Mouse (Mus musculus) testis, adult 2 months (tissue): ENCODE measurements around the gene Hoxd10. TPM values are rescaled to one million over a fixed set of nuclear protein-coding genes. Genes with fewer than 3 reads are reported as not detected.

ENCODE experiments used
- H3K27ac ChIP-seq: fragments of 200-500 bp; 2 replicates; pipeline ENCODE4 v1.5.1; 2012; ENCODE audit warnings: low read depth, low read length; ENCODE audit not compliant: control insufficient read depth, insufficient read depth
- H3K27me3 ChIP-seq: fragments of 200-500 bp; 2 replicates; pipeline ENCODE4 v1.6.1; 2012; ENCODE audit warnings: mild to moderate bottlenecking, low read length, moderate library complexity; ENCODE audit not compliant: control insufficient read depth, insufficient read depth
- H3K36me3 ChIP-seq: fragments of 200-500 bp; 2 replicates; pipeline ENCODE4 v1.6.1; 2012; ENCODE audit warnings: mild to moderate bottlenecking, low read length; ENCODE audit not compliant: control insufficient read depth, insufficient read depth
- H3K4me1 ChIP-seq: fragments of 200-500 bp; 2 replicates; pipeline ENCODE4 v1.6.1; 2012; ENCODE audit warnings: low read length; ENCODE audit not compliant: control insufficient read depth, insufficient read depth
- H3K4me3 ChIP-seq: fragments of 200-500 bp; 2 replicates; pipeline ENCODE4 v1.5.1; 2012; ENCODE audit warnings: low read depth, mild to moderate bottlenecking, low read length, moderate library complexity, mixed read lengths; ENCODE audit not compliant: control insufficient read depth
- CTCF ChIP-seq: fragments of 200-500 bp; IDR thresholded peaks from 2 replicates; pipeline ENCODE4 v1.5.1; 2012; ENCODE audit warnings: low read depth, mild to moderate bottlenecking, inconsistent platforms, low read length, moderate library complexity; ENCODE audit not compliant: control insufficient read depth, insufficient read depth, insufficient replicate concordance
- POLR2A ChIP-seq: fragments of 200-500 bp; IDR thresholded peaks from 2 replicates; pipeline ENCODE4 v1.6.1; 2012; ENCODE audit warnings: low read depth, mild to moderate bottlenecking, inconsistent platforms, low read length, moderate library complexity; ENCODE audit not compliant: control insufficient read depth
- polyA plus RNA-seq: library from polyadenylated mRNA; depleted of rRNA; stranded (reverse); fragments of >200 nt; gene quantifications from 2 replicates; pipeline ENCODE4 v1.2.3, GENCODE M21; 2012

The Hoxd10 gene
- polyA plus RNA-seq, 1 experiment = 0.73 TPM

GRCm38 (mm10) chr2:74731055-74731454, 39.3 kb downstream of the Hoxd10 start:
- Histone ChIP-seq H3K4me1 (no peaks in the 10 kb centered on the region; the same call in 1 of the 2 replicates), H3K36me3 (no peaks in the 10 kb centered on the region), H3K27me3 (peaks cover 8% of the 10 kb centered on the region), H3K27ac (no peak overlapping the region), H3K4me3 (no peak overlapping the region)
- TF ChIP-seq POLR2A (no peak), CTCF (no peak)

- TF ChIP-seq POLR2A = no peak
- no peak for TF ChIP-seq CTCF
- H3K27me3 ChIP-seq = peaks cover 8% of the 10 kb centered on the region
- H3K4me3 ChIP-seq = no peak overlapping the region
- no peak overlapping the region for H3K27ac ChIP-seq
- H3K36me3 ChIP-seq = no peaks in the 10 kb centered on the region
- no peaks in the 10 kb centered on the region; the same call in 1 of the 2 replicates for H3K4me1 ChIP-seq
These were observed 40.2 kb downstream of the Hoxd10 start for GRCm38 (mm10) chr2:74731799-74732512.

- no peaks in the 10 kb centered on the region for H3K36me3 ChIP-seq
- no peak overlapping the region for H3K27ac ChIP-seq
- TF ChIP-seq POLR2A = no peak
- no peak for TF ChIP-seq CTCF
- no peak overlapping the region for H3K4me3 ChIP-seq
- no peaks in the 10 kb centered on the region; the same call in 1 of the 2 replicates for H3K4me1 ChIP-seq
- peaks cover 8% of the 10 kb centered on the region for H3K27me3 ChIP-seq
These were observed 41.0 kb downstream of the Hoxd10 start for GRCm38 (mm10) chr2:74732513-74733316.

DNA sequence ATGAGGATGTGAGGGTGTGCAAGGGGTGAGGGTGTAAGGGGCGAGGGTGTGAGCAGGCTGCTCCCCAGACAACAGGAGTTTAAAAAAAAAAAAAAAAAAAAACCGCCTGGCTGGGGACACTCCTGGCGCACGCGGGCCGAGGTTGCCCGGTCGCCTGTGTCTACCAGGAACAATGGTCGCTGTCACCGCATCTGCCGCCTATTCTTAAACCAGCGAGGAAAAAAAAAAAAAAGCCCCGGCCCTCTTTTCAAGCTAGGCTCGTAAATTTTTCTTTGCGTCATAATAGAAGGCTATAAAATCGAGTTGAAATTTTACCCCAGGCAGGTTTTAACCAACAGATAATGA, 41.6 kb downstream of the Hoxd10 start:
- H3K4me3 ChIP-seq = no peak overlapping the region
- H3K4me1 ChIP-seq = no peaks in the 10 kb centered on the region; the same call in 1 of the 2 replicates
- peaks cover 8% of the 10 kb centered on the region for H3K27me3 ChIP-seq
- no peak for TF ChIP-seq POLR2A
- TF ChIP-seq CTCF = no peak
- no peaks in the 10 kb centered on the region for H3K36me3 ChIP-seq
- H3K27ac ChIP-seq = no peak overlapping the region

GRCm38 (mm10) chr2:74733765-74734164, 42.0 kb downstream of the Hoxd10 start:
- Histone ChIP-seq H3K4me1 (no peaks in the 10 kb centered on the region; the same call in 1 of the 2 replicates), H3K4me3 (no peak overlapping the region), H3K27me3 (peaks cover 8% of the 10 kb centered on the region), H3K27ac (no peak overlapping the region), H3K36me3 (no peaks in the 10 kb centered on the region)
- TF ChIP-seq CTCF (no peak), POLR2A (no peak)

- no peaks in the 10 kb centered on the region for H3K36me3 ChIP-seq
- H3K27me3 ChIP-seq = peaks cover 9% of the 10 kb centered on the region
- TF ChIP-seq CTCF (no peak), POLR2A (no peak)
- H3K4me3 ChIP-seq = no peak overlapping the region
- H3K27ac ChIP-seq = no peak overlapping the region
- no peaks in the 10 kb centered on the region; the same call in 1 of the 2 replicates for H3K4me1 ChIP-seq
These were observed 42.7 kb downstream of the Hoxd10 start for GRCm38 (mm10) chr2:74734451-74734850.
